Mouse (Mus musculus) lung, embryonic 16.5 days (tissue): ENCODE data around the gene Wdr43. TPM values are rescaled to one million over a fixed set of nuclear protein-coding genes. Genes with fewer than 3 reads are reported as not detected.

Experiments
- ATAC-seq: fragments of 200-750 bp; cut with Nextera tagmentation; 2 replicates; pipeline ENCODE4 v1.8.0; 2017; ENCODE audit warnings: low read depth, mild to moderate bottlenecking, moderate library complexity
- H3K27ac ChIP-seq: fragments of 300-500 bp; sonication (generic); 2 replicates; pipeline ENCODE4 v1.5.1; 2014; ENCODE audit warnings: mild to moderate bottlenecking, control low read depth, low read length
- H3K27me3 ChIP-seq: fragments of 300-500 bp; sonication (generic); 2 replicates; pipeline ENCODE4 v1.6.1; 2014; ENCODE audit warnings: low read depth, low read length, mixed read lengths; ENCODE audit not compliant: control insufficient read depth, insufficient read depth
- H3K36me3 ChIP-seq: fragments of 300-500 bp; sonication (generic); 2 replicates; pipeline ENCODE4 v1.6.1; 2014; ENCODE audit warnings: low read length; ENCODE audit not compliant: control insufficient read depth, insufficient read depth
- H3K4me1 ChIP-seq: fragments of 300-500 bp; sonication (generic); replicated peaks from 2 replicates; pipeline ENCODE4 v1.6.1; 2014; ENCODE audit warnings: low read length, mixed read lengths; ENCODE audit not compliant: control insufficient read depth, insufficient read depth
- H3K4me2 ChIP-seq: fragments of 300-500 bp; sonication (generic); 2 replicates; pipeline ENCODE4 v1.6.1; 2014; ENCODE audit warnings: low read depth, low read length, control low read depth
- H3K4me3 ChIP-seq: fragments of 300-500 bp; sonication (generic); 2 replicates; pipeline ENCODE4 v1.5.1; 2014; ENCODE audit warnings: mild to moderate bottlenecking, low read length, control low read depth
- H3K9ac ChIP-seq: fragments of 300-500 bp; sonication (generic); 2 replicates; pipeline ENCODE4 v1.6.1; 2014; ENCODE audit warnings: low read length, control low read depth
- H3K9me3 ChIP-seq: fragments of 300-500 bp; sonication (generic); 2 replicates; pipeline ENCODE4 v1.6.1; 2016; ENCODE audit warnings: low read length; ENCODE audit not compliant: control insufficient read depth
- WGBS: fragments of 180-500 bp; shearing (Covaris S2); extraction: QIAGEN DNeasy Blood & Tissue Kit; methylation state at CpG from one replicate; pipeline ENCODE4 v1.1.7; 2014; 5-methylcytosine and 5-hydroxymethylcytosine counted together
- polyA plus RNA-seq: library from polyadenylated mRNA; unstranded; fragments of >200 nt; fragmentation: Nextera tagmentation; extraction: Ambion mirVana; gene quantifications from 2 replicates; pipeline ENCODE4 v1.2.1, GENCODE M21; 2015

The Wdr43 gene
- polyA plus RNA-seq, 1 experiment from 2014 or later, result 59.5 TPM

GRCm38 (mm10) chr17:71707715-71708114, 92.0 kb downstream of the Wdr43 start:
- Histone ChIP-seq H3K27me3 (no peaks in the 10 kb centered on the region), H3K4me2 (no peak overlapping the region), H3K27ac (no peak overlapping the region), H3K4me1 (peaks cover 7% of the 10 kb centered on the region; the same call in 1 of the 2 replicates), H3K9me3 (0 out of 2 replicates have a peak, but pooled peaks cover 4% of the 10 kb centered on the region), H3K9ac (no peak overlapping the region), H3K36me3 (no peaks in the 10 kb centered on the region), H3K4me3 (no peak overlapping the region)
- no peak for ATAC-seq
- 54% methylated on average over 4 of the region's 4 CpGs for WGBS

Other genes with a start within 250 kb of the Wdr43 start
- gene Gm4707, start 156.0 kb upstream of the Wdr43 start, polyA plus RNA-seq, result 3.0 and 3.8 TPM in 2 replicates
- 56.1 and 58.6 TPM in 2 replicates for gene Smchd1, start 140.6 kb upstream of the Wdr43 start, polyA plus RNA-seq
- gene Ndc80, start 89.0 kb upstream of the Wdr43 start, polyA plus RNA-seq, result 55.1 and 59.5 TPM in 2 replicates
- 0.82 and 0.89 TPM in 2 replicates for gene Spdya, start 63.8 kb upstream of the Wdr43 start, polyA plus RNA-seq
- gene Togaram2, start 57.4 kb downstream of the Wdr43 start, polyA plus RNA-seq, result 3.4 and 4.1 TPM in 2 replicates
- gene Pcare, start 137.0 kb downstream of the Wdr43 start, polyA plus RNA-seq, result not detected in 2 replicates
- gene Clip4, start 152.6 kb downstream of the Wdr43 start, polyA plus RNA-seq, result 6.0 and 6.9 TPM in 2 replicates